Mouse (Mus musculus): Measurements from ENCODE around the gene Abraxas1. TPM values are rescaled to one million over a fixed set of nuclear protein-coding genes. Genes with fewer than 3 reads are reported as not detected.

The Abraxas1 gene
- polyA plus RNA-seq (2012; rRNA removed): 12.2 and 20.3 TPM in 2 replicates

DNA sequence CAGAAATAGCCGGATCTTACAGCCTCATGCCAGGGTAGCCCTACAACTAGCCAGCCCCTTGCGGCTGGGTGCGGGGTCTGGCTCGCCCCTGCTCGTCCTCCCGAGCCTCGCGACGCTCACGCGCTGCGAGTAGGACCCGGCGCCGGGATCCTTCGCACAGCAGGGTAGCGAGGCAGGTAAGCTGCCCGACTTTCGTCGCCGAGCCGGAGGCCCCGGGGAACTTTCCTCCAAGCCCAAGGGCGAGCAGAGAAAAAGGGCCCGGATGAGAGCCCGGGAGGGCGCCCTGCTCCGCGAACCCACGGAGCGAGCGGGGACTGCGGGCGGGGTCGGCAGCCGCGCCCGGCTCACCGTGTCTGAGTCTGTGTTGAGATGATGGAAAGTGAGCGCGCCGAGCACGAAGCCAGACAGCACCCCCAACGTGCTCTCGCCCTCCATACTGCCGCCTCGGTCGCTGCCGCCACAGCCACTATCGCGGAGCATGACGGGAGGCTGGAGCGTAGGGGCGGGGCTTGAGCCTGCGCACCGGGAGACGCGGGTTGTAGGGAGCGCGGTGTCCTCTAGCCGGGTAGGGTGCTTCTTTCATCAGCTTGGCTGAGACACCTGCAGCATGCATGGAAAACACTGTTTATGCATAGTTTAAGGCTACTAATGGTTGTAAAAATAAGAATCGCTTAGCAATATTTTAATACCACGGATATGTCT is at the start of gene Abraxas1:
Abraxas1 (minus strand) TSS at position 483 of the 702 bp plus-strand sequence.

DNA sequence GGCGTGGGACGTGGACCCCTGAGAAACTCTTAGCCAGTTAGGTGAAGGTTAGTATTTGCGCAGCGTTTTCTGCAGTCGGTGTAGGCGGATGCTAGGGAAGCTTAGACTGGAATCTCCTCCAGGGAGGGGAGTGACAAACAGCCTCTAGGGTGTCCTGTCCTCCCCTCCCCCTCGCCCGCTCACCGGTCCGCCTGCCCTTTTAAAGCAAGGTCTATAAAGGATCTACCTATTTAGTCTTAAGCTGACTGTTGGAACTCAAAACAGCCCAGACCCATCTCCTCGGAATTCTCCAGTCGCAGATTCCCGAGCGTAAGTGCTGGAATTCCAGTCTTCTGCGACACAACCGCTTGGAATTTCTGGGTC is 24.7 kb upstream of the Abraxas1 start, which contains the start of gene Gpat3:
Gpat3 (plus strand) TSS at position 229 of the 363 bp plus-strand sequence.

DNA sequence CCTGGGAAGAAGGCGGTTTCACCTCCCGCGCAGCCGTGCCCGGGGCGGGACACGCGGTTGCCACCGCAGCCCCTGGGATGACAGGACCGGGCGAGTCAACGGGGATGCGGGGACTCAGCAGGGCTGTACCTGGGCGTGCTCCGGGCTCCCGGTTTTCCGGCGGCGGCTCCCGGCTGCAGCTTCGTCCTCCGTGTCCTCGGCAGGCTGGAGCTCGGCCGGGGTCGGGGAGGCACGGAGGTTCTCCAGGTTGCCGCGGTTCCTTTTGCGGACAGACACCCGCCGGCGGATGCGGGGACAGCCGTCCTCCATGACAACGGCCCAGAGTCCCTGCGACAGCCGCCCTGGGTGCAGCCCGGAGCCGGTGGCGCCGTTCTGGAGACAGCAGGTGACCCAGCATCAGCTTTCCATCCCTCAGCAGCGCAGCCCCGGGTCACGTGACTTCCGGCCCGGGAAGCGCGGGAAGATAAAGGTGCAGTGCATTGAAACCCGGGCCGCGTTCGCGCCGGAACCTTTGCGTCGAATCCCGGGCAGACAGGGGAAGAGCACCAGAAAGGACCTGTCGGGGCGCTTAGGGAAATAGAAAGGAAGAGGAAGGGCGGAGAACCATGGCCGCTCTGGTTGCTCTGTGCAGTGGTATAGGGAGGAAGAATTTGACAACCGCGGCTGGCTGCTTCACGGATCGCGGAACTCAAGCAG is 22.5 kb downstream of the Abraxas1 start, which contains the start of the genes Helq and Mrps18c:
Helq (minus strand) TSS at position 434 of the 696 bp plus-strand sequence.
Mrps18c (plus strand) TSS at position 463 of the 696 bp plus-strand sequence.

Other genes starting within 250 kb of the Abraxas1 start
- 7.4 and 10.4 TPM in 2 replicates for gene Plac8, start 248.7 kb downstream of the Abraxas1 start, polyA plus RNA-seq (2012; rRNA removed)
- 79.1 and 83.1 TPM in 2 replicates for gene Coq2, start 145.8 kb downstream of the Abraxas1 start, polyA plus RNA-seq (2012; rRNA removed)
- gene Hpse, start 101.2 kb downstream of the Abraxas1 start, polyA plus RNA-seq (2012; rRNA removed): 1.3 and 1.4 TPM in 2 replicates
- gene Helq, start 22.4 kb downstream of the Abraxas1 start, polyA plus RNA-seq (2012; rRNA removed): 35.1 and 40.7 TPM in 2 replicates
- 78.8 and 90.5 TPM in 2 replicates for gene Mrps18c, start 22.3 kb downstream of the Abraxas1 start, polyA plus RNA-seq (2012; rRNA removed)
- gene Gpat3, start 24.7 kb upstream of the Abraxas1 start, polyA plus RNA-seq (2012; rRNA removed): 0.42 and 0.53 TPM in 2 replicates